8 mouse cellular contexts compared by ENCODE assay signal in genomic region chr2:73312152-73313116, GRCm38 (mm10). TPM values are rescaled to one million over a fixed set of nuclear protein-coding genes. Genes with fewer than 3 reads are reported as not detected.
A peak's percentile ranks its signal among the peaks of the same experiment; 100 is the strongest.
DNase-seq lines count a peak whose midpoint lies in the region; ATAC-seq and TF ChIP-seq lines count a peak whose summit lies in the region.

Scrn3 (plus strand) TSS chr2:73312601.
Cir1 (minus strand) TSS chr2:73312701.

- peak; percentile 37; the same call in 1 of the 2 replicates for TF ChIP-seq EP300 in heart, adult 2 months (IDR thresholded peaks at IDR 0.05; ENCODE audit: insufficient read depth, low read depth, low read length)

- H3K9ac ChIP-seq in embryonic facial prominence, embryonic 14.5 days (ENCODE audit: low read depth, low read length) = peak within 1 kb of the TSS; percentile 72
- peak within 1 kb of the TSS; percentile 75 for H3K9ac ChIP-seq in heart, adult 2 months (ENCODE audit: low read depth, low read length)
- H3K9ac ChIP-seq in limb, embryonic 13.5 days = peak within 1 kb of the TSS; percentile 83
- H3K9ac ChIP-seq in midbrain, embryonic 16.5 days (ENCODE audit: low read depth, low read length) = peak within 1 kb of the TSS; percentile 75

- intact Hi-C loops in heart, adult 2 months (cut with DNase I) = loop anchor here (1.0 kb wide), 2 partner anchors 74 to 92 kb away; partner anchors contain the start of gene Gpr155

- no peaks in the 10 kb centered on the region; the same call in 1 of the 2 replicates for H3K79me2 ChIP-seq in heart, adult 2 months (replicated peaks; ENCODE audit: control insufficient read depth, insufficient read depth, low read length)

- no peaks in the 10 kb centered on the region for H3K9me3 ChIP-seq in embryonic facial prominence, embryonic 14.5 days (ENCODE audit: control insufficient read depth, low read length)
- no peaks in the 10 kb centered on the region for H3K9me3 ChIP-seq in limb, embryonic 13.5 days
- no peaks in the 10 kb centered on the region for H3K9me3 ChIP-seq in midbrain, embryonic 16.5 days (replicated peaks; ENCODE audit: control insufficient read depth, low read length, poor library complexity, severe bottlenecking)

- whole genome bisulfite sequencing in embryonic facial prominence, embryonic 14.5 days = under 1% methylated on average over 55 of the region's 64 CpGs
- under 1% methylated on average over 64 of the region's 64 CpGs for WGBS in heart, adult 2 months
- under 1% methylated on average over 64 of the region's 64 CpGs for WGBS in limb, embryonic 13.5 days
- under 1% methylated on average over 64 of the region's 64 CpGs for WGBS in midbrain, embryonic 16.5 days

- H3K27me3 ChIP-seq in embryonic facial prominence, embryonic 14.5 days (replicated peaks; ENCODE audit: control insufficient read depth, insufficient read depth, low read length) = no peaks in the 10 kb centered on the region
- no peaks in the 10 kb centered on the region for H3K27me3 ChIP-seq in heart, adult 2 months (ENCODE audit: control insufficient read depth, insufficient read depth, low read length)
- no peaks in the 10 kb centered on the region for H3K27me3 ChIP-seq in limb, embryonic 13.5 days
- no peaks in the 10 kb centered on the region for H3K27me3 ChIP-seq in midbrain, embryonic 16.5 days (ENCODE audit: control insufficient read depth, insufficient read depth, low read depth, low read length)

- peak; percentile 98 for ATAC-seq in embryonic facial prominence, embryonic 14.5 days (ENCODE audit: low read depth)
- peak; percentile 96 for ATAC-seq in limb, embryonic 13.5 days (ENCODE audit: low FRiP score, low read depth)
- peak; percentile 97 for ATAC-seq in midbrain, embryonic 16.5 days

- peak within 1 kb of the TSS; percentile 93 for H3K4me2 ChIP-seq in embryonic facial prominence, embryonic 14.5 days (ENCODE audit: low read depth, low read length)
- peak within 1 kb of the TSS; percentile 95 for H3K4me2 ChIP-seq in limb, embryonic 13.5 days (replicated peaks)
- peak within 1 kb of the TSS; percentile 95 for H3K4me2 ChIP-seq in midbrain, embryonic 16.5 days (ENCODE audit: low read length)

- TF ChIP-seq POLR2A in heart, adult 2 months (IDR thresholded peaks at IDR 0.05; ENCODE audit: insufficient read depth, low read depth, low read length) = peak; percentile 92

- H3K4me3 ChIP-seq in embryonic facial prominence, embryonic 14.5 days (ENCODE audit: low read depth, low read length) = peak within 1 kb of the TSS; percentile 89
- peak within 1 kb of the TSS; percentile 80 for H3K4me3 ChIP-seq in heart, adult 2 months
- peak within 1 kb of the TSS; percentile 73 for H3K4me3 ChIP-seq in limb, embryonic 13.5 days
- peak within 1 kb of the TSS; percentile 84 for H3K4me3 ChIP-seq in midbrain, embryonic 16.5 days (ENCODE audit: low read depth, low read length)

- peaks cover 5% of the 10 kb centered on the region; the same call in 1 of the 2 replicates for H3K4me1 ChIP-seq in embryonic facial prominence, embryonic 14.5 days (ENCODE audit: control insufficient read depth, insufficient read depth, low read length)
- H3K4me1 ChIP-seq in heart, adult 2 months (ENCODE audit: control insufficient read depth, insufficient read depth, low read length) = peaks cover 2% of the 10 kb centered on the region
- peaks cover 17% of the 10 kb centered on the region for H3K4me1 ChIP-seq in limb, embryonic 13.5 days
- peaks cover 13% of the 10 kb centered on the region for H3K4me1 ChIP-seq in midbrain, embryonic 16.5 days (ENCODE audit: control insufficient read depth, insufficient read depth, low read length)

- no peak for TF ChIP-seq CTCF in heart, adult 2 months (IDR thresholded peaks at IDR 0.05)

- DNase-seq in 3T3-L1 (ENCODE audit: low read depth, low spot score) = peak; percentile 99
- peak; percentile 74 to 77 for DNase-seq in adrenal gland, postnatal 4 days (ENCODE audit: low spot score in 2 of 2)
- peak; percentile 99 for DNase-seq in embryonic facial prominence, embryonic 14.5 days (ENCODE audit: low spot score)
- DNase-seq in heart, adult 2 months = peak; percentile 93 to 97
- DNase-seq in kidney, adult 8-10 months = peak; percentile 94
- DNase-seq in spleen, postnatal 10 days (ENCODE audit: low spot score in 2 of 2) = peak; percentile 87 to 97

- H3K27ac ChIP-seq in embryonic facial prominence, embryonic 14.5 days (replicated peaks; ENCODE audit: low read depth, low read length) = peak within 1 kb of the TSS; percentile 92
- peak within 1 kb of the TSS; percentile 94 for H3K27ac ChIP-seq in heart, adult 2 months
- peak within 1 kb of the TSS; percentile 76; the same call in 1 of the 2 replicates for H3K27ac ChIP-seq in limb, embryonic 13.5 days
- H3K27ac ChIP-seq in midbrain, embryonic 16.5 days (ENCODE audit: low read length) = peak within 1 kb of the TSS; percentile 74

- peaks cover 21% of the 10 kb centered on the region for H3K36me3 ChIP-seq in embryonic facial prominence, embryonic 14.5 days (ENCODE audit: control insufficient read depth, insufficient read depth, low read length)
- H3K36me3 ChIP-seq in heart, adult 2 months (ENCODE audit: control insufficient read depth, insufficient read depth, low read length) = peaks cover 15% of the 10 kb centered on the region
- H3K36me3 ChIP-seq in limb, embryonic 13.5 days = peaks cover 29% of the 10 kb centered on the region
- peaks cover 10% of the 10 kb centered on the region for H3K36me3 ChIP-seq in midbrain, embryonic 16.5 days (ENCODE audit: control insufficient read depth, insufficient read depth, low read length)

RNA-seq across cellular contexts. Expression of gene Scrn3, which starts in this region (rescaled TPM):
- total RNA-seq in adrenal gland, postnatal 4 days (2021) = 10 to 100 TPM; 15.1 to 22.8 TPM
- polyA plus RNA-seq in embryonic facial prominence, embryonic 14.5 days (2014; fragmentation: Nextera tagmentation; extraction: Ambion mirVana) = 12.7 and 14.2 TPM in 2 replicates
- 10 to 100 TPM; 24.0 to 27.8 TPM for total RNA-seq in heart, adult 2 months (2021)
- polyA plus RNA-seq in heart, adult 2 months (2012; rRNA removed) = 11.4 and 24.5 TPM in 2 replicates
- polyA plus RNA-seq in limb, embryonic 13.5 days (2015; fragmentation: Nextera tagmentation; extraction: Ambion mirVana) = 14.3 and 16.3 TPM in 2 replicates
- 6.7 and 8.1 TPM in 2 replicates for polyA plus RNA-seq in midbrain, embryonic 16.5 days (2015; fragmentation: Nextera tagmentation; extraction: Ambion mirVana)

RNA-seq across cellular contexts. Expression of gene Cir1, which starts in this region (rescaled TPM):
- total RNA-seq in adrenal gland, postnatal 4 days (2021) = 10 to 100 TPM; 25.3 to 28.8 TPM
- polyA plus RNA-seq in embryonic facial prominence, embryonic 14.5 days (2014; fragmentation: Nextera tagmentation; extraction: Ambion mirVana) = 23.8 and 25.5 TPM in 2 replicates
- total RNA-seq in heart, adult 2 months (2021) = 10 to 100 TPM; 11.9 to 14.3 TPM
- 2.5 and 4.7 TPM in 2 replicates for polyA plus RNA-seq in heart, adult 2 months (2012; rRNA removed)
- 28.6 and 33.3 TPM in 2 replicates for polyA plus RNA-seq in limb, embryonic 13.5 days (2015; fragmentation: Nextera tagmentation; extraction: Ambion mirVana)
- 25.5 and 26.6 TPM in 2 replicates for polyA plus RNA-seq in midbrain, embryonic 16.5 days (2015; fragmentation: Nextera tagmentation; extraction: Ambion mirVana)

Comparison
In these comparisons a context has a peak if more than half of its experiments do, and no peak if none do; other contexts are left out.
1. Peak in every context shown above with its lines: DNase-seq, ATAC-seq, H3K4me3 ChIP-seq and H3K27ac ChIP-seq.